Mouse (Mus musculus): ENCODE results near the gene Htr2a.

Gene Htr2a

DNA sequence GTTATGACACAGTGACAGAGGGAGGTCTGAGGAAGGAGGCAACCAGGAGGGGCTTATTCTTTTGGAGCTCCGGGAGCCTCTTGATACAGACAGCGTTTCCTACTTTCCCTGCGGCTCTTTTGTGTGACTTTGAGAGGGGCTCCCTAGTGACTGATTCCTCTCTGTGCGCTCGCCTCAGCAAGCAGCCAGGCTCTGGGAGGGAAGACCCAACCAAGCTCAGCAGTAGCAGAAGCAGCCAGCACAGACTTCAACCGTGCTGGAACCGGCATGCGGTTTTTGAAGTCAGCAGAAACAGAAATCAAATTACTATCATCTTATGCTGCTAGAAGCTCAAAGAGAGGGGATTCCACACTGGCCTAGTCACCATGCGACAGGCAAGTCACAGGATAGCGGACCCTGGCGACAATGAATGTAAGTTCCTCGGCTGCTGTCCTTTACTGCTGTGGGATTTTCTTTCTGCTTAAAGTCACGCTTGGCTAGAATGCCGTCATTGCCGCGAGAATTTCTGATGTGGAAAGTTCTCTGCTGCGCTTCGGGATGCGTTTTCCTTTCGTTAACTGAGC lies at the start of gene Htr2a:
Gene Htr2a, plus strand, starts transcription at position 22 of the 563 bp plus-strand sequence.
- DNase-seq (ENCODE audit: low spot score in 2 of 2), result peak in 1 of 2 experiments; percentile 28

GRCm38 (mm10) chr14:74601333-74602087 lies 39.1 kb upstream of the Htr2a start:
- no peak for DNase-seq (ENCODE audit: low spot score in 2 of 2)

DNA sequence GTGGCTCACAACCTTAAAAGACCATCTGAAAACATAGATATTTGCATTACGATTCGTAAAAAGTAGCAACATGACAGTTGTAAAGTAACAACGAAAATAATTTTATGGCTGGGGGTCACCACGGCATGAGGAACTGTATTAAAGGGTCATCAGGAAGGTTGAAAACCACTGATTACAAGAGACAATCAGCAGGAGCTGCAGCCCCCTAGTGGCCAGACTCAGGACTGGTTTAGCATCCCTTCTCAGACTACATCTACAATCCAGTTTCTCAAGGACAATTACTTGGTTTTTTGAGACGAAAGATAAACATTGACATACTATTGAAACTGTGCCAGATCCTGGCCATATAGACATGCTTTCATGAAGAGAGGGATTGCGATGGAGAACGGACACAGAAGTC lies 38.1 kb upstream of the Htr2a start:
- DNase-seq (ENCODE audit: low spot score in 2 of 2), result peak; percentile 16 to 58

DNA sequence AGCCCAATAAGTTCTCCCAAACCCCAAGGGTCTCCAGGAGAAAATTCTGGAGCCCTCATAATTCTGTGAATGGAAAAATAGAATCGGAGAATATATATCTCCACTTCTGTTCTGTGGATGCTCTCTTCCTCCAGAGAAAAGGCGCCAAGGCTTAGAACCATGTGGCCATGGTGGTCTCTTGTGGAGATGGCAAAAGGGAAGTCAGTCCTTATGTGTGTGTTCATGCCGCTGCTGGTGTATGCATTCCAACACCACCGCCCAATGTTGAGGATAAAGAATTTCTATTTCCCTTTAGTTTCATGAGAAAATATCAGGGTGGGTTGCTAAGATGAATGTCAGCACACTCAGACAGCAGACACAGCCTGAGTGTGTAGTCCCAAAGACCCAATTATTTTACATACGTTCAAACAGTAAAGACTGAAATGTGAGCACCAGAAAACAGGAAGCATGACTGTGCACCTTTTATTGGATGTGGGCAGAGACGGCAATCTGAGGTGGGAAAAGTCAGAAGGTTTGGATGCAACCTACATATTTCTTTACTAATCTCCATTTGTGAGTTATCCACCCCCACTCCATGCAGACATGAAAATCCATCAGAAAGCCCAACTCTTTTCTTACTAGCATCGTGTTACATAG lies 37.4 kb upstream of the Htr2a start:
- no peak for DNase-seq (ENCODE audit: low spot score in 2 of 2)

DNA sequence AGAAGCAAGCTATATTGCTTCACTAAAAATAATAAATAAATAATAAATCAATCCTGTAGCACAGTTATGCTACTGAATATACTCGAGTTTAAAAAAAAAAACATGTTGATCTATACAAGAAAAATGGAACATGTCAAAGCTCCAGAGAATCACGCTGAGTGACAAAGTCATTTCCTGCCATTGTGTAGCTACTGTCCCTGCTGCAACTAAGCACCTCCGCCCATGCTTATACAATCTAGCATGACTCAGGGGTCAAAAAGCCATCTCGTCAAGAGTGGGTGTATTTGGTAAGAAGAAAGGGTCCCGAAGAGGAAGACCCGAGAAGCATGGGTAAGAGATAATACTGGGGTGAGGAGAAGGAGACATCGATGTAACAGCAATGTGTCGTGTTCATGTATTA lies 29.3 kb upstream of the Htr2a start:
- no peak for DNase-seq (ENCODE audit: low spot score in 2 of 2)

- peak; percentile 15 to 58 for DNase-seq (ENCODE audit: low spot score in 2 of 2)
These were observed 21.8 kb upstream of the Htr2a start for GRCm38 (mm10) chr14:74618858-74619257.

DNA sequence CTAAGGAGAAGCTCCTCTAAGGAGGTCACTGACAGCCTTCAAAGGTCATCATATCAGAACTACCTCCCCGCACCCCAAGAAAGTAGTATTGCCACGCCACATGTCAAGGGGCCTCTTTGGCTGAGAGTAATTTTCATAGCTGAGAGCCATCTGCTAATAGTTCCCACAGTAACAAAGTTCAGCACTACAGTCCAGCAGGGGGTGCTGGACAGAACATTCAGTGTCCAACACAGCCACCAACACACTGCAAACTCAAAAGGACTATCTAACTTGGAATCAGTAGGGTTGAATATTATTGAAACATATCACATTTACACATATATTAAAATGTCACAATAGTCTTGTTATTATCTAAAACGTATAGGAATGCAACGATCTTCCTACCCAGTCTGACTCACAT lies 2.6 kb upstream of the Htr2a start:
- DNase-seq (ENCODE audit: low spot score in 2 of 2), result no peak

- DNase-seq (ENCODE audit: low spot score in 2 of 2), result peak in 1 of 2 experiments; percentile 28
These were observed 1.1 kb downstream of the Htr2a start for GRCm38 (mm10) chr14:74641668-74642230.

- DNase-seq (ENCODE audit: low spot score in 2 of 2), result peak; percentile 91 to 92
These were observed 2.7 kb downstream of the Htr2a start for GRCm38 (mm10) chr14:74643296-74643695.

GRCm38 (mm10) chr14:74646107-74646793 lies 5.6 kb downstream of the Htr2a start:
- peak in 1 of 2 experiments; percentile 27 for DNase-seq (ENCODE audit: low spot score in 2 of 2)

DNA sequence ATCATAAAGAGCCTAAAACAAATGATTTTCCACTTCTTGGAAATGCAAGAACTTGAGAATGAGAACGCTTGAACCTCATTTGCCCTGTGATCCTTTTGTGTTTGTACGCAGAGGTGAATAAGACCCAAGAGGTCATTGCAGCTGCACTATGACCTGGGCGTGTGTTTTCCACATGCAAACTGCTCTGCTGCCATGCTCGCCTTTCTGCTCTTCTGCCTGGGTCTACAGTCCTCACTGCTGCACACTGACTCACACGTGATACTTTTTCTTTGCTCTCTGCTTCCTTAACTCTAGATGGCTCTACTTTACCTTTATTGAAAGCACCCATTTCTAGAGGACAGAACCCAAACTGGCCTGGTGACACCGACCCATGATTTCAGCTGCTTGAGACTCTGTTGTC lies 9.4 kb downstream of the Htr2a start:
- DNase-seq (ENCODE audit: low spot score in 2 of 2), result no peak

GRCm38 (mm10) chr14:74651678-74652077 lies 11.0 kb downstream of the Htr2a start:
- no peak for DNase-seq (ENCODE audit: low spot score in 2 of 2)

- no peak for DNase-seq (ENCODE audit: low spot score in 2 of 2)
These were observed 16.6 kb downstream of the Htr2a start for GRCm38 (mm10) chr14:74657227-74657626.

- DNase-seq (ENCODE audit: low spot score in 2 of 2), result no peak
These were observed 18.8 kb downstream of the Htr2a start for GRCm38 (mm10) chr14:74659411-74659841.

GRCm38 (mm10) chr14:74672137-74673019 lies 31.7 kb downstream of the Htr2a start:
- peak; percentile 51 to 68 for DNase-seq (ENCODE audit: low spot score in 2 of 2)

GRCm38 (mm10) chr14:74673020-74673350 lies 32.3 kb downstream of the Htr2a start:
- no peak for DNase-seq (ENCODE audit: low spot score in 2 of 2)

DNA sequence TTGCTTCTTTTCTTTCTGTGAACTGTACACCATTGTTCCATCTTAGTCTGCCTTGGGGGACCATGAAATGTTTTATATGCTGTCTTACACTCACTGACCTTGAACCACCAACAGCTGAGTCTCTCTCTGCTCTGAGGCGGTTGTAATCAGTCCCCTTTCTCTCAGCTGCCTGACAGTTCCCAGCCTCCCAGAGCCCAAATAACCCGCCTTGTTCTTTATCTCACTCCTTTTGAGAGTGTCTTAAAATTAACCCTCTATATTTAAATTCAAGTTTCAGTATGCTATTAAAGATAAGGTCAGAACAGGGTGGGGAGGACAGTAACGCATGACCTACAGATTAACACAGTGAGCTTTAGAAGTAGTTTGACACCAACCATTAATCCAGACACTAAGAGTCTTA lies 32.9 kb downstream of the Htr2a start:
- DNase-seq (ENCODE audit: low spot score in 2 of 2), result no peak

DNA sequence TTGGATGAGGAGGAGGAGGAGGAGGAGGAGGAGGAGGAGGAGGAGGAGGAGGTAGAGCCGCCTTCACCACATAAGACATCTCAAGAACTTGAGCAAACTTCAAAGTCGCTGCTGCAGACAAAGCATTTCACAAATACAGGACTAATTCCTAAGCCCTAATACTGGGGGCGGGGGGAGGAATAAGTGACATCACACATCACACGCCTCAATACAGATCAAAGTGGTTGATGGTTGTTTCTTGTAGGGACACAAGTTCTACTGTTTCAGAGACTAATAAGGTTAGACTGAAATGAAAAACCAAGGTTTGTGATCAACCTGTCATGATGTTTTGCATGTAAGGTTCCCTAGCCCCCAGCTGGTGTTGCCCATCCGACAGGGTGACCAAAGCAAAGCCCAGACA lies 39.2 kb downstream of the Htr2a start:
- DNase-seq (ENCODE audit: low spot score in 2 of 2), result no peak

GRCm38 (mm10) chr14:74684298-74684978 lies 43.8 kb downstream of the Htr2a start:
- no peak for DNase-seq (ENCODE audit: low spot score in 2 of 2)

- DNase-seq (ENCODE audit: low spot score in 2 of 2), result no peak
These were observed 51.3 kb downstream of the Htr2a start for GRCm38 (mm10) chr14:74691963-74692362.

- DNase-seq (ENCODE audit: low spot score in 2 of 2), result no peak
These were observed 56.1 kb downstream of the Htr2a start for GRCm38 (mm10) chr14:74696766-74697165.
